Mouse (Mus musculus) hindbrain, embryonic 16.5 days (tissue): ENCODE data around the gene Lyst. TPM values are rescaled to one million over a fixed set of nuclear protein-coding genes. Genes with fewer than 3 reads are reported as not detected.
"Not testable (repeated sequence)": the region's sequence is repeated elsewhere in the genome, so short reads cannot be mapped to it uniquely, and the experiment has no call there.

Experiments used
- ATAC-seq: fragments of 200-750 bp; cut with Nextera tagmentation; 2 replicates; pipeline ENCODE4 v1.8.0; 2017; ENCODE audit warnings: moderate TSS enrichment, moderate library complexity
- H3K27ac ChIP-seq: fragments of 300-500 bp; sonication (generic); 2 replicates; pipeline ENCODE4 v1.5.1; 2014; ENCODE audit warnings: low read depth, mild to moderate bottlenecking, control low read depth, low read length, moderate library complexity
- H3K27me3 ChIP-seq: fragments of 300-500 bp; sonication (generic); replicated peaks from 2 replicates; pipeline ENCODE4 v1.6.1; 2014; ENCODE audit warnings: low read length; ENCODE audit not compliant: control insufficient read depth, insufficient read depth
- H3K36me3 ChIP-seq: fragments of 300-500 bp; sonication (generic); 2 replicates; pipeline ENCODE4 v1.6.1; 2014; ENCODE audit warnings: mild to moderate bottlenecking, low read length, moderate library complexity, mixed read lengths; ENCODE audit not compliant: control insufficient read depth, insufficient read depth
- H3K4me1 ChIP-seq: fragments of 300-500 bp; sonication (generic); 2 replicates; pipeline ENCODE4 v1.6.1; 2014; ENCODE audit warnings: low read depth, low read length; ENCODE audit not compliant: control insufficient read depth, insufficient read depth
- H3K4me2 ChIP-seq: fragments of 300-500 bp; sonication (generic); 2 replicates; pipeline ENCODE4 v1.6.1; 2014; ENCODE audit warnings: mild to moderate bottlenecking, low read length, control low read depth, moderate library complexity
- H3K4me3 ChIP-seq: fragments of 300-500 bp; sonication (generic); 2 replicates; pipeline ENCODE4 v1.5.1; 2014; ENCODE audit warnings: mild to moderate bottlenecking, low read length, control low read depth, moderate library complexity
- H3K9ac ChIP-seq: fragments of 300-500 bp; sonication (generic); 2 replicates; pipeline ENCODE4 v1.6.1; 2014; ENCODE audit warnings: low read depth, mild to moderate bottlenecking, control low read depth, low read length, moderate library complexity
- H3K9me3 ChIP-seq: fragments of 300-500 bp; sonication (generic); 2 replicates; pipeline ENCODE4 v1.6.1; 2014; ENCODE audit warnings: mild to moderate bottlenecking, low read length, moderate library complexity; ENCODE audit not compliant: control insufficient read depth
- WGBS: fragments of 180-500 bp; shearing (Covaris S2); extraction: QIAGEN DNeasy Blood & Tissue Kit; methylation state at CpG from one replicate; pipeline ENCODE4 v1.1.7; 2014; 5-methylcytosine and 5-hydroxymethylcytosine counted together
- polyA plus RNA-seq: library from polyadenylated mRNA; unstranded; fragments of >200 nt; fragmentation: Nextera tagmentation; extraction: Ambion mirVana; gene quantifications from 2 replicates; pipeline ENCODE4 v1.2.1, GENCODE M21; 2015

Lyst gene
- polyA plus RNA-seq, 1 experiment from 2014 or later = 4.2 TPM

DNA sequence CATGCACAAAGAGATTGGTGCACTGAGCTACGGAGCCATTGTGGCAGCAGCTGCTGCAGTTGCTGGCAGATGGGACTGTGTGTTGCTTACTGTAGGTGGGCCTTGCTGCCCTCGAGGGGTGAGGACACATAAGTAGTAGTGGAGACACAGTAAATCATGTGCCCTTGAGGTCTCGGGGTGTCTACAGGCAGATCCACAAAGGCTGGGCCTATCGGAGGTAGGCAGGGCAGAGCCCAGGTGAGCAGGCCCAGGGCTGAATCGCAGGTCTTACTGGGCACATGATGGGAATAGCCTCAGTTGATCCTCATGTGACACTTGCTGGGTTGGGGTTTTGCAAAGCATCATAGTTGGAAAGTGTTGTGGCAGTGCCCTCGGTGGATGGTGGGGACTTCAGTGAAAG lies 196.8 kb downstream of the Lyst start:
- Histone ChIP-seq H3K27me3 (0 out of 2 replicates have a peak, but pooled peaks cover 4% of the 10 kb centered on the region), H3K4me3 (no peak overlapping the region), H3K4me1 (peaks cover 14% of the 10 kb centered on the region), H3K36me3 (no peaks in the 10 kb centered on the region), H3K4me2 (no peak overlapping the region), H3K9me3 (no peaks in the 10 kb centered on the region), H3K9ac (no peak overlapping the region), H3K27ac (no peak overlapping the region)
- WGBS = 83% methylated on average over 6 of the region's 6 CpGs
- ATAC-seq = no peak

DNA sequence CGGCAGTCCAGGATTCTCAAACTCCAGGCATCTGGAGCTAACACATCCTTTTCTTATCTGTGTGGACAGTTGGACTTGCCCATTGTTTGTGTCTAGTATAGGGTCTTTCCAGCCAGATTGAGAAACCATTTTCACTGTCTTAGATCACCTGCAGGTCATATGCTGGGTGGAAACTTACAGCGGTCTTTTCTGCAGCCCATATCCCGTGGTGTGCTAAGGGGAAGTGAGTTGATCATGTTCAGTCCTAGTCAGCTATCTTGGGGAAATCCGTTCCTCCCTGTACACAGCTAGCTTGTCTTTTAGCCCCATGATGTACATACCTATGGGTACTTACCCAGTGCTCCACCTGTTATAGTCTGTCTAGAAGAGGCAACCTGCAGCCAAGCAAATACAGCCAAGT lies 197.9 kb downstream of the Lyst start:
- H3K4me1 ChIP-seq = peaks cover 13% of the 10 kb centered on the region
- no peak overlapping the region for H3K4me3 ChIP-seq
- no peak overlapping the region for H3K9ac ChIP-seq
- no peak for ATAC-seq
- H3K27ac ChIP-seq = no peak overlapping the region
- H3K4me2 ChIP-seq = no peak overlapping the region
- no peaks in the 10 kb centered on the region for H3K9me3 ChIP-seq
- no peaks in the 10 kb centered on the region for H3K36me3 ChIP-seq
- 88% methylated on average over 4 of the region's 4 CpGs for WGBS
- 0 out of 2 replicates have a peak, but pooled peaks cover under 1% of the 10 kb centered on the region for H3K27me3 ChIP-seq

DNA sequence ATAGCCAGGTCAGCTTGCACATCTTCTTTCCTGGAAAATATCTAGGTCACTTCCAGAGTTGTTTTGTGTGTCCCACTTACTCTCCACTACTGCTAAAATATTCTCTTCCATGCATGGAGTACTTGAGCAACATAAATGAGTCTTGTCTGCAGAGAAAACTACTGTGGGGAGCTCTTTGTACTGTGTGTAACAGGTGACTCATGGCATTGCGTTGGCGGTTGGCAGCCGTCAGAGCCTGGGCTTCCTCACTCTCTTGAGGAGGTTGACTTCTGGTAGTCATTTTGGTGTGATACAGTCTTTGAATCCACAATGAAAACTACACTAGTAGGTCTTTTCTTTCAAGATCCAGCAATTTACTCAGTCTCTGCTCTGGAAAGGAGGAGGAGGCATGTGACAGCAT lies 201.8 kb downstream of the Lyst start:
- Histone ChIP-seq H3K9me3 (no peaks in the 10 kb centered on the region), H3K4me1 (no peaks in the 10 kb centered on the region), H3K4me3 (no peak overlapping the region), H3K27me3 (no peaks in the 10 kb centered on the region), H3K9ac (no peak overlapping the region), H3K36me3 (no peaks in the 10 kb centered on the region), H3K27ac (no peak overlapping the region), H3K4me2 (no peak overlapping the region)
- ATAC-seq = no peak
- WGBS = 93% methylated on average over 3 of the region's 3 CpGs

DNA sequence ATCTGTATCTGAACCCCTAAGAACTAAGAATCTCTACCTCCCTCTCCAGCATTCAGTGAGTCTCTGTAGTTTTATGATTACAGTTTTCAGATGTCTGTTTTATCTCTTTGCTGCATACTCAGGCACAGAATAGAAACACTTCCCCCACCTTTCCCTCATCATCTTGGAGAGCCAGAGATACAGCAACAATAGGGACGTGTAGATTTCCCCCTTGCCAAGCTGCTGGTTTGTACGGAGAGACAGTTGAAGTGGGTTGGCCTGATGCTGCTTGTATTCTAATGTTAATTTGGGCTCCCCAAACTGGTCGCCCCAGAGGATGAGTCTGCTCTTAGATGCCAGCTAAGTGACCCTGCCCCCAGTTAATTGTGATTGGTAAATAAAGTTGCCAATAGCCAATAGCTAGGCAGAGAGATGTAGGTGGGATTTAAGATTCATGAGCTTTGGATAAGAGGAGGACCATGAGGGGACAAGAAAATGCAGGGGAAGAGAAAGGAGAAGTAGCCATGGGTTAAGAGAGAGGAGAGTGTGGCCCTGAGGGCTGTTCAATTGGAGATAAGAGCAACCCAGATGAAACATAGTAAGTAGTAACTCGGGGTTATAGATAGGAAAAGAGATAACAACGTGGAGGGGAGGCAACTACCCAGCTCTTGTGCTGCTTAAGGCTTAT lies 205.1 kb downstream of the Lyst start:
- Histone ChIP-seq H3K27ac (no peak overlapping the region), H3K9ac (no peak overlapping the region), H3K4me1 (no peaks in the 10 kb centered on the region), H3K4me2 (no peak overlapping the region), H3K9me3 (no peaks in the 10 kb centered on the region), H3K36me3 (no peaks in the 10 kb centered on the region), H3K4me3 (no peak overlapping the region), H3K27me3 (no peaks in the 10 kb centered on the region)
- WGBS = 24% methylated on average over 5 of the region's 5 CpGs
- no peak for ATAC-seq

DNA sequence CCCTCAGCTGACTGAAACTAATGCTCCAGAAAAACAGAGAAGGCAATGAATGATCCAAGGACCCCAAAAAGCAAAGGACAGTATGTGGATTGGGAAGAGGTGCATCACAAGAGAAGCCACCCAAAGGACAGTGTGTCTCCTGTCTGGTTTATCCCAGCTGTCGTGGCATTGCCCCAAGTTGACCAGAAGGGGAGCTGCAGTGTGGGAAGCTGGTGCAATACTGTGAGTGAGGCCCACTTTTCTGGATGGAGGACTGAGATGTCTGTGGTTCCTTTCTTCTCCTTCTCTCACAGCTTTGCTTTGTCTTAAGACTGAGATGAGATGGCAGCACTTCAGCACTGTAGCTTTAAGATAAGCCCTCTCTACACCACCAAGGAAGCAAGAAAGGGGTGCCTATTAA lies 205.9 kb downstream of the Lyst start:
- 90% methylated on average over 1 of the region's 1 CpGs for WGBS
- no peak overlapping the region for H3K27ac ChIP-seq
- H3K4me3 ChIP-seq = no peak overlapping the region
- H3K27me3 ChIP-seq = no peaks in the 10 kb centered on the region
- ATAC-seq = no peak
- no peaks in the 10 kb centered on the region for H3K4me1 ChIP-seq
- no peaks in the 10 kb centered on the region for H3K36me3 ChIP-seq
- no peak overlapping the region for H3K4me2 ChIP-seq
- H3K9ac ChIP-seq = no peak overlapping the region
- H3K9me3 ChIP-seq = no peaks in the 10 kb centered on the region

DNA sequence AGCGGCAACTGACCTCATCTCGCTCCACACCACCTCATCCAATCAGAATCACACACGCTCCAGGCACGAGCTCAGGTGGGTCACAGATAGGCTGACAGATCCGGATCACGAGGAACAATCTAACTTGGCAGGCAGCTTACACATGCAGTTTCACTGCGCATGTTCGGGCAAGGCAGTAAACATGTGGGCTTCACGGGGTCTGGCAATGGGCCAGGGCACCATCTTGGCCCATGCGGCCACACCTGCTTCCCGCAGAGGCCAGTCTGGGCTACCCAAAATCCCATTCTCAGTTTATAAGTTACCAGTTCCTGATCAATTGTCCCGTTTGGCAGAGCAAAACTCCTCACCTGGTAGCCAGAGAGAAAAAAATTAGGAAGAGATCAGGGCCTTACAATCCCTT lies 207.6 kb downstream of the Lyst start:
- not testable (repeated sequence) for H3K9me3 ChIP-seq, H3K27me3 ChIP-seq, H3K27ac ChIP-seq, H3K36me3 ChIP-seq, H3K4me1 ChIP-seq, H3K9ac ChIP-seq, H3K4me2 ChIP-seq, ATAC-seq, H3K4me3 ChIP-seq
- 86% methylated on average over 12 of the region's 12 CpGs for WGBS

DNA sequence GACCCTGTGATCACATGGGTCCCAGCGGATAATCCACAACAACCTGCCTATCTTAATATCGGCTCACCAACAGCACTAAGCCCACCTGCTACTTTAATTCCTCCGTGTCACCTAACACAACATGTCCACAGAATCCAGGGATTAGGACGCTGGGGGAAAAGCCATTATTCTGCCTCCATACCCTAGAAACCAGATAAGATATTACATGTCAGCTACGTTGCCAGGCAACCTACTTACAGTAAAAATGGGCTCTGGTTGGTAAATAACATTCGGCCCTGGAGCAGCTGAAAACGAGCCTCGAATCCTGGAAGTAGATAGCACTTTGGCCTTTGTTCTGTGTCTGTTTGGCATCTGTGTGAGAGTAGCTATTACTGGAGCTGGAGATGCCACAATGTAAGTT lies 208.6 kb downstream of the Lyst start:
- no peak overlapping the region for H3K4me3 ChIP-seq
- H3K27ac ChIP-seq = no peak overlapping the region
- no peaks in the 10 kb centered on the region for H3K27me3 ChIP-seq
- H3K4me2 ChIP-seq = no peak overlapping the region
- ATAC-seq = no peak
- no peak overlapping the region for H3K9ac ChIP-seq
- H3K9me3 ChIP-seq = no peaks in the 10 kb centered on the region
- WGBS = 80% methylated on average over 8 of the region's 8 CpGs
- no peaks in the 10 kb centered on the region for H3K4me1 ChIP-seq
- no peaks in the 10 kb centered on the region for H3K36me3 ChIP-seq

DNA sequence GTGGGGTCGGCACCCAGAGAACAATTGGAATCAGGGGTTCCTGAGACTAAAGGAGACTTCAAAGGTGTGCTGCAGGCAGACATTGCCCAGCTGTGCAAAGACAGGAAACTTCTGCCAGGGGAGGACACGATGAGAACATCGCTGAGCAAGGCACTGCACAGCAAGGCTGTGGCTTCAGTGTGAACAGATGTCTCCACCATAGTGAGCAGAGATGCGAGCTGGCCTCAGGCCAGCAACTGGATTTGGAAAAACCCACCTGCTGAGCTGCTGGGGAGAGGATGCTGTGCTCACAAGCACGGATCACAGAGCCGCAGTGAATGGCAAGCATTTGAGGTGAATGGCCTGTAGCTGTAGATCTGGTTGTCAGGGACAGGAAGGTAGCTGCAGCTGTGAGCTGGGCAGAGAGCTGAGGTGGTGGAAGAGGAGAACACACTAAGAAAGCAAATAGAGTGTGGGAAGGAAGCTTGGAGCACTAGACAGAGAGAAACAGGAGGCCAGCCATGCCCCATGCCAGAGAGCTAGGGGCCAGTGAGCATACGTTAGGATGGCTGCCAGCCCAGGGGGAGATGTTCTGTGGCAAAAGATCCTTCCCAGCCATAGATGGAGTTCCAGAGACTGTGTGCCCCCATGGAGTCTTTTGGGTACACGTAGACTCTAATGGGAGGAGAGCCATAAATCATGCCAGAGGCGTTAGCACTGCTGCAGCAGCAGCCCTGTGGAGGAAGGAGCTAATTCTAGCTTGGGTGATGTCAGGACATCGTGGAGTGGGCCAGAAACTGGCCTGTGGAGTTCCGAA lies 218.3 kb downstream of the Lyst start:
- Histone ChIP-seq H3K4me2 (no peak overlapping the region), H3K4me3 (no peak overlapping the region), H3K27me3 (no peaks in the 10 kb centered on the region), H3K9me3 (no peaks in the 10 kb centered on the region), H3K36me3 (no peaks in the 10 kb centered on the region), H3K4me1 (peaks cover 8% of the 10 kb centered on the region), H3K27ac (no peak overlapping the region; the same call in 1 of the 2 replicates), H3K9ac (no peak overlapping the region)
- ATAC-seq = peak; percentile 86
- 23% methylated on average over 11 of the region's 11 CpGs for WGBS

DNA sequence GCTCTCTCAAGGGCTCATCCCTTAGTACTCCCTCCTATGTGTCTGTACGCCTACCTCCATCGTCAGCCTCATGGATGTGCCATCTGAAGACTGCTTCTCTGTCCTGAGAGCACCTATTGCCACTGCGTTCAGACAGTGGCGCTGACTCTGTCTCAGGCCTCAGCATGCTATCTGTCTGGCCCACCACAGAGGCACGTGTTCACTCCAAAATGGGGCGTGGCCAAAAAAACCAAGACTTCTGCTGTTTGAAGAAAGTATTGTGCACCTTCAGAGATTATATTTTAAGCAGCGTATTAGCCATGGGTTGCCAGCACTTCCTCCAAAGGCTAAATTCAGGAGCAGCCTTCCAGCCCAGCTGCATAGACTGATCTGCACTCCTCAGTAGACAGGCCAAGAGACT lies 220.7 kb downstream of the Lyst start:
- Histone ChIP-seq H3K9ac (no peak overlapping the region), H3K27me3 (no peaks in the 10 kb centered on the region), H3K4me1 (peaks cover 8% of the 10 kb centered on the region), H3K9me3 (no peaks in the 10 kb centered on the region), H3K27ac (no peak overlapping the region), H3K36me3 (no peaks in the 10 kb centered on the region), H3K4me3 (no peak overlapping the region), H3K4me2 (no peak overlapping the region)
- ATAC-seq = no peak
- 88% methylated on average over 7 of the region's 7 CpGs for WGBS
